Mouse (Mus musculus) olfactory bulb, adult 2 months (tissue): ENCODE measurements around the gene Galnt10. TPM values are rescaled to one million over a fixed set of nuclear protein-coding genes. Genes with fewer than 3 reads are reported as not detected.
A peak's percentile ranks its signal among the peaks of the same experiment; 100 is the strongest.

Experiments used
- H3K27ac ChIP-seq: fragments of 200-500 bp; 2 replicates; pipeline ENCODE4 v1.5.1; 2012; ENCODE audit warnings: low read depth, low read length; ENCODE audit not compliant: insufficient read depth
- H3K4me1 ChIP-seq: fragments of 200-500 bp; 2 replicates; pipeline ENCODE4 v1.6.1; 2012; ENCODE audit warnings: low read length; ENCODE audit not compliant: control insufficient read depth, insufficient read depth
- H3K4me3 ChIP-seq: fragments of 200-500 bp; 2 replicates; pipeline ENCODE4 v1.5.1; 2012; ENCODE audit warnings: mild to moderate bottlenecking, low read depth, low read length, moderate library complexity; ENCODE audit not compliant: insufficient read depth
- CTCF ChIP-seq: fragments of 200-500 bp; IDR thresholded peaks from 2 replicates; pipeline ENCODE4 v1.5.1; 2012; ENCODE audit warnings: low read depth, mild to moderate bottlenecking, low read length, moderate library complexity; ENCODE audit not compliant: insufficient read depth
- POLR2A ChIP-seq: fragments of 200-500 bp; IDR thresholded peaks from 2 replicates; pipeline ENCODE4 v1.6.1; 2012; ENCODE audit warnings: mild to moderate bottlenecking, low read depth, low read length, moderate library complexity; ENCODE audit not compliant: insufficient read depth
- WGBS: fragments of 180-500 bp; shearing (Covaris S2); methylation state at CpG from one replicate; pipeline ENCODE4 v1.1.7; 2018; 5-methylcytosine and 5-hydroxymethylcytosine counted together
- polyA plus RNA-seq: library from polyadenylated mRNA; stranded (reverse); fragments of >200 nt; gene quantifications from 2 replicates; pipeline ENCODE4 v1.2.4, GENCODE M21; 2012; ENCODE audit warnings: low replicate concordance; ENCODE audit not compliant: missing spikeins, insufficient read depth, insufficient read length

The Galnt10 gene
- polyA plus RNA-seq, 1 experiment: not detected

DNA sequence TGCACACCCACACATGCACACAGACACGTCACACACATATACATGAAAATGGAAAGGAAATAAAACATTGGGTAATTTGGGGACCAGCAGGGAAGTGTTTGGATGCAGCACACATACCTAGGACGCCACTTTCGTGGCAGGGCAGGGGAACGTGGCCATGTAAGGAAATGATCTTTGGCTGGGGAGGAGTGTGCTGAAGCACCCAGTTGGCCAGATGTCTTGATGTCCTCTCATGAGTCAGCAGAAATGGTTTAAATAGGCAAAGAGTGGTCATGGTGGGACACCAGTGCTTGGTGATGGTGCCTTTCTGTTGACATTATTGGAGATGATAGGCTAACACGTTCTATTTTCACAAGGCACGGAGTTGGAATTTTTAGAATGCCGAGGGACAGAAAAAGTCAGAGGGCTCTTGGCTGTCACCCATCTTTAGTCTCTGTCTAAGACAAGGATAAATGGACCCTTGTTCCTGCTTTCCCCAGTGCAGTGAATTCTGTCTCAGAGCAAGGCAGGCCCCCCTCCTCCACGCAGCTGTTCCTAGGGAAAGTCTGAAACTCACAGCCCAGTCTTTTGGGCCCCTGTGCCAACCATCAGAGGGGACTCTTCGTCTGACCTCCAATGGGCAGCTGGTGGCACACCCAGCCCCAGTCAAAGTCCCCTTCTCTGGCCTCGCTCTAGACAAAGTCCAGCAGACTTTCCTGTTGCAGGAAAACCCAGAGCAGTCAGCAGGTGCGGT is 56.1 kb downstream of the Galnt10 start:
- Histone ChIP-seq H3K27ac (no peak overlapping the region), H3K4me3 (no peak overlapping the region), H3K4me1 (peaks cover 12% of the 10 kb centered on the region)
- no peak for TF ChIP-seq CTCF
- TF ChIP-seq POLR2A: no peak
- 75% methylated on average over 11 of the region's 11 CpGs for WGBS

GRCm38 (mm10) chr11:57701956-57702355 is 56.7 kb downstream of the Galnt10 start:
- TF ChIP-seq CTCF (no peak), POLR2A (no peak)
- H3K27ac ChIP-seq: no peak overlapping the region
- 71% methylated on average over 5 of the region's 5 CpGs for WGBS
- no peak overlapping the region for H3K4me3 ChIP-seq
- H3K4me1 ChIP-seq: peaks cover 6% of the 10 kb centered on the region

- H3K27ac ChIP-seq: no peak overlapping the region
- WGBS: 97% methylated on average over 1 of the region's 1 CpGs
- TF ChIP-seq POLR2A (no peak), CTCF (no peak)
These were observed 61.4 kb downstream of the Galnt10 start for GRCm38 (mm10) chr11:57706620-57707019.

GRCm38 (mm10) chr11:57707114-57707798 is 62.0 kb downstream of the Galnt10 start:
- TF ChIP-seq CTCF (no peak), POLR2A (no peak)
- WGBS: 83% methylated on average over 5 of the region's 5 CpGs
- no peak overlapping the region for H3K27ac ChIP-seq

More at GRCm38 (mm10) chr11:57706620-57707019, 61.4 kb downstream of the Galnt10 start:
- Histone ChIP-seq H3K4me3 (no peak overlapping the region), H3K4me1 (peaks cover 27% of the 10 kb centered on the region)

GRCm38 (mm10) chr11:57708174-57709154 is 63.2 kb downstream of the Galnt10 start:
- Histone ChIP-seq H3K4me3 (no peak overlapping the region), H3K27ac (peak overlapping the region; percentile 57), H3K4me1 (peaks cover 33% of the 10 kb centered on the region)
- no peak for TF ChIP-seq CTCF
- no peak for TF ChIP-seq POLR2A
- WGBS: 34% methylated on average over 22 of the region's 22 CpGs

More at GRCm38 (mm10) chr11:57707114-57707798, 62.0 kb downstream of the Galnt10 start:
- Histone ChIP-seq H3K4me1 (peaks cover 28% of the 10 kb centered on the region), H3K4me3 (no peak overlapping the region)

- TF ChIP-seq CTCF (no peak), POLR2A (no peak)
- H3K27ac ChIP-seq: no peak overlapping the region
- WGBS: 88% methylated on average over 6 of the region's 6 CpGs
These were observed 68.7 kb downstream of the Galnt10 start for GRCm38 (mm10) chr11:57713960-57714359.

GRCm38 (mm10) chr11:57716721-57717120 is 71.5 kb downstream of the Galnt10 start:
- Histone ChIP-seq H3K4me3 (no peak overlapping the region), H3K4me1 (peaks cover 5% of the 10 kb centered on the region), H3K27ac (no peak overlapping the region)
- TF ChIP-seq POLR2A: no peak
- no peak for TF ChIP-seq CTCF
- 86% methylated on average over 3 of the region's 3 CpGs for WGBS

More at GRCm38 (mm10) chr11:57713960-57714359, 68.7 kb downstream of the Galnt10 start:
- no peak overlapping the region for H3K4me3 ChIP-seq
- H3K4me1 ChIP-seq: peaks cover 20% of the 10 kb centered on the region

GRCm38 (mm10) chr11:57717432-57717831 is 72.2 kb downstream of the Galnt10 start:
- WGBS: 87% methylated on average over 3 of the region's 3 CpGs

DNA sequence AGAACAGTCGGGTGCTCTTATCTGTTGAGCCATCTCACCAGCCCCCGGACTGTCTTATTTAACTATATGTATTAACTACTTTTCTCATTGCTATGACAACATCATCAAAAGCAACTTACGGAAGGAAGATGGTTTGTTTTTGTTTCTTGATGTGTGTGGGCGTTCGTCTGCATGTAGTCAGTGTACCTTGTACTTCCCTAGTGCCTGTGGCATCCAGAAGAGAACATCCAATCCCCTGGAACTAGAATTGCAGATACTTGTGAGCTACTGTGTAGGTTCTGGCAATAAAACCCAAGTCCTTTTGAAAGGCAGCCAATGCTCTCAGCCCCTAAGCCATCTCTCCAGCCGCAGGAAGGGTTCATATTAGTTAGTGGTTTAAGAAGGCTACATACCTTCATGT is 72.8 kb downstream of the Galnt10 start:
- 78% methylated on average over 6 of the region's 6 CpGs for WGBS
- Histone ChIP-seq H3K27ac (no peak overlapping the region), H3K4me3 (no peak overlapping the region), H3K4me1 (0 out of 2 replicates have a peak, but pooled peaks cover 3% of the 10 kb centered on the region)
- TF ChIP-seq CTCF (no peak), POLR2A (no peak)

More at GRCm38 (mm10) chr11:57717432-57717831, 72.2 kb downstream of the Galnt10 start:
- Histone ChIP-seq H3K4me1 (peaks cover 5% of the 10 kb centered on the region; the same call in 1 of the 2 replicates), H3K27ac (no peak overlapping the region), H3K4me3 (no peak overlapping the region)
- no peak for TF ChIP-seq CTCF
- no peak for TF ChIP-seq POLR2A
